Mouse (Mus musculus): ENCODE measurements around the gene Prss32. TPM values are rescaled to one million over a fixed set of nuclear protein-coding genes. Genes with fewer than 3 reads are reported as not detected.
A peak's percentile ranks its signal among the peaks of the same experiment; 100 is the strongest.

Prss32 gene
- total and polyA plus RNA-seq, 2 experiments from 2014 or later: not detected

GRCm38 (mm10) chr17:23825591-23825990 is 18.1 kb upstream of the Prss32 start:
- H3K36me3 ChIP-seq (replicated peaks; ENCODE audit: control insufficient read depth, insufficient read depth, low read length): peaks cover 62% of the 10 kb centered on the region
- H3K27me3 ChIP-seq (ENCODE audit: control insufficient read depth, insufficient read depth, low read length): no peaks in the 10 kb centered on the region
- 0 out of 2 replicates have a peak, but pooled peaks cover 11% of the 10 kb centered on the region for H3K4me1 ChIP-seq (ENCODE audit: control insufficient read depth, insufficient read depth)
- no peak overlapping the region for H3K27ac ChIP-seq (ENCODE audit: low read depth)
- DNase-seq (ENCODE audit: low spot score) (no peak), ATAC-seq (ENCODE audit: insufficient read depth, low read depth) (no peak)
- TF ChIP-seq EP300 (IDR thresholded peaks at IDR 0.05; ENCODE audit: low read depth) (no peak), CTCF (IDR thresholded peaks at IDR 0.05; ENCODE audit: low read depth) (no peak)
- H3K9me3 ChIP-seq (replicated peaks; ENCODE audit: control insufficient read depth, low read length): no peaks in the 10 kb centered on the region
- no peak overlapping the region for H3K9ac ChIP-seq (replicated peaks; ENCODE audit: low read depth, low read length)
- no peak overlapping the region for H3K4me2 ChIP-seq (ENCODE audit: low read depth, low read length)
- WGBS: 80% methylated on average over 4 of the region's 4 CpGs
- H3K4me3 ChIP-seq (ENCODE audit: low read depth, low read length): no peak overlapping the region

GRCm38 (mm10) chr17:23828271-23829001 is 15.2 kb upstream of the Prss32 start:
- under 1% methylated on average over 43 of the region's 47 CpGs for WGBS
- DNase-seq (ENCODE audit: low spot score) (peak; percentile 26), ATAC-seq (ENCODE audit: insufficient read depth, low read depth) (peak; percentile 64)

GRCm38 (mm10) chr17:23829064-23829619 is 14.5 kb upstream of the Prss32 start, which contains the start of gene Elob:
TSS of gene Elob (minus strand) at chr17:23829136.
- TF ChIP-seq EP300 (IDR thresholded peaks at IDR 0.05; ENCODE audit: low read depth): peak; percentile 15; the same call in 1 of the 2 replicates
- TF ChIP-seq CTCF (IDR thresholded peaks at IDR 0.05; ENCODE audit: low read depth): peak; percentile 39

More at GRCm38 (mm10) chr17:23828271-23829001, 15.2 kb upstream of the Prss32 start:
- Histone ChIP-seq H3K4me1 (ENCODE audit: control insufficient read depth, insufficient read depth) (0 out of 2 replicates have a peak, but pooled peaks cover 11% of the 10 kb centered on the region), H3K9me3 (replicated peaks; ENCODE audit: control insufficient read depth, low read length) (no peaks in the 10 kb centered on the region), H3K4me2 (ENCODE audit: low read depth, low read length) (peak overlapping the region; percentile 94), H3K27ac (ENCODE audit: low read depth) (peak overlapping the region; percentile 88), H3K36me3 (replicated peaks; ENCODE audit: control insufficient read depth, insufficient read depth, low read length) (peaks cover 33% of the 10 kb centered on the region), H3K27me3 (ENCODE audit: control insufficient read depth, insufficient read depth, low read length) (peaks cover 21% of the 10 kb centered on the region; the same call in 1 of the 2 replicates), H3K9ac (replicated peaks; ENCODE audit: low read depth, low read length) (peak overlapping the region; percentile 83), H3K4me3 (ENCODE audit: low read depth, low read length) (peak overlapping the region; percentile 85)
- TF ChIP-seq CTCF (IDR thresholded peaks at IDR 0.05; ENCODE audit: low read depth) (no peak), EP300 (IDR thresholded peaks at IDR 0.05; ENCODE audit: low read depth) (peak; percentile 44; the same call in 1 of the 2 replicates)

GRCm38 (mm10) chr17:23831201-23831600 is 12.5 kb upstream of the Prss32 start:
- no peak for TF ChIP-seq EP300 (IDR thresholded peaks at IDR 0.05; ENCODE audit: low read depth)
- TF ChIP-seq CTCF (IDR thresholded peaks at IDR 0.05; ENCODE audit: low read depth): no peak
- WGBS: 88% methylated on average over 1 of the region's 1 CpGs
- ATAC-seq (ENCODE audit: insufficient read depth, low read depth) (no peak), DNase-seq (ENCODE audit: low spot score) (no peak)
- H3K36me3 ChIP-seq (replicated peaks; ENCODE audit: control insufficient read depth, insufficient read depth, low read length): peaks cover 5% of the 10 kb centered on the region
- no peaks in the 10 kb centered on the region for H3K9me3 ChIP-seq (replicated peaks; ENCODE audit: control insufficient read depth, low read length)
- H3K4me1 ChIP-seq (ENCODE audit: control insufficient read depth, insufficient read depth): 0 out of 2 replicates have a peak, but pooled peaks cover 11% of the 10 kb centered on the region
- no peak overlapping the region for H3K4me2 ChIP-seq (ENCODE audit: low read depth, low read length)
- no peak overlapping the region for H3K4me3 ChIP-seq (ENCODE audit: low read depth, low read length)
- no peak overlapping the region for H3K9ac ChIP-seq (replicated peaks; ENCODE audit: low read depth, low read length)
- H3K27me3 ChIP-seq (ENCODE audit: control insufficient read depth, insufficient read depth, low read length): peaks cover 32% of the 10 kb centered on the region
- no peak overlapping the region for H3K27ac ChIP-seq (ENCODE audit: low read depth)

More at GRCm38 (mm10) chr17:23829064-23829619, 14.5 kb upstream of the Prss32 start, which contains the start of gene Elob:
- peaks cover 28% of the 10 kb centered on the region for H3K27me3 ChIP-seq (ENCODE audit: control insufficient read depth, insufficient read depth, low read length)
- 1% methylated on average over 28 of the region's 42 CpGs for WGBS
- H3K4me3 ChIP-seq (ENCODE audit: low read depth, low read length): peak within 1 kb of the TSS; percentile 85
- peak; percentile 89 for DNase-seq (ENCODE audit: low spot score)
- H3K9me3 ChIP-seq (replicated peaks; ENCODE audit: control insufficient read depth, low read length): no peaks in the 10 kb centered on the region
- peak; percentile 96 for ATAC-seq (ENCODE audit: insufficient read depth, low read depth)
- H3K27ac ChIP-seq (ENCODE audit: low read depth): peak within 1 kb of the TSS; percentile 88
- H3K36me3 ChIP-seq (replicated peaks; ENCODE audit: control insufficient read depth, insufficient read depth, low read length): peaks cover 26% of the 10 kb centered on the region
- H3K4me1 ChIP-seq (ENCODE audit: control insufficient read depth, insufficient read depth): 0 out of 2 replicates have a peak, but pooled peaks cover 11% of the 10 kb centered on the region
- peak within 1 kb of the TSS; percentile 83 for H3K9ac ChIP-seq (replicated peaks; ENCODE audit: low read depth, low read length)
- peak within 1 kb of the TSS; percentile 94 for H3K4me2 ChIP-seq (ENCODE audit: low read depth, low read length)

GRCm38 (mm10) chr17:23836006-23836575 is 7.6 kb upstream of the Prss32 start, which contains the start of gene Prss33:
TSS of gene Prss33 (minus strand) at chr17:23836056.
- Histone ChIP-seq H3K9ac (replicated peaks; ENCODE audit: low read depth, low read length) (no peak within 1 kb of the TSS), H3K9me3 (replicated peaks; ENCODE audit: control insufficient read depth, low read length) (no peaks in the 10 kb centered on the region), H3K4me1 (ENCODE audit: control insufficient read depth, insufficient read depth) (no peaks in the 10 kb centered on the region), H3K36me3 (replicated peaks; ENCODE audit: control insufficient read depth, insufficient read depth, low read length) (no peaks in the 10 kb centered on the region), H3K4me2 (ENCODE audit: low read depth, low read length) (no peak within 1 kb of the TSS), H3K4me3 (ENCODE audit: low read depth, low read length) (no peak within 1 kb of the TSS), H3K27ac (ENCODE audit: low read depth) (no peak within 1 kb of the TSS), H3K27me3 (ENCODE audit: control insufficient read depth, insufficient read depth, low read length) (peaks cover 32% of the 10 kb centered on the region)
- DNase-seq (ENCODE audit: low spot score) (no peak), ATAC-seq (ENCODE audit: insufficient read depth, low read depth) (no peak)
- TF ChIP-seq CTCF (IDR thresholded peaks at IDR 0.05; ENCODE audit: low read depth) (no peak), EP300 (IDR thresholded peaks at IDR 0.05; ENCODE audit: low read depth) (no peak)
- 76% methylated on average over 8 of the region's 8 CpGs for WGBS
